Mouse (Mus musculus) forebrain, embryonic 16.5 days (tissue): ENCODE results near the gene Slco3a1. TPM values are rescaled to one million over a fixed set of nuclear protein-coding genes. Genes with fewer than 3 reads are reported as not detected.
A peak's percentile ranks its signal among the peaks of the same experiment; 100 is the strongest.

Experiments used
- ATAC-seq: fragments of 200-750 bp; cut with Nextera tagmentation; 2 replicates; pipeline ENCODE4 v1.8.0; 2017; ENCODE audit warnings: mild to moderate bottlenecking, moderate library complexity
- H3K27ac ChIP-seq: fragments of 300-500 bp; sonication (generic); 2 replicates; pipeline ENCODE4 v1.5.1; 2014; ENCODE audit warnings: low read length, control low read depth
- H3K27me3 ChIP-seq: fragments of 300-500 bp; sonication (generic); replicated peaks from 2 replicates; pipeline ENCODE4 v1.6.1; 2014; ENCODE audit warnings: low read length; ENCODE audit not compliant: control insufficient read depth, insufficient read depth
- H3K36me3 ChIP-seq: fragments of 300-500 bp; sonication (generic); 2 replicates; pipeline ENCODE4 v1.6.1; 2014; ENCODE audit not compliant: control insufficient read depth, insufficient read depth
- H3K4me1 ChIP-seq: fragments of 300-500 bp; sonication (generic); replicated peaks from 2 replicates; pipeline ENCODE4 v1.6.1; 2014; ENCODE audit warnings: low read length; ENCODE audit not compliant: control insufficient read depth, insufficient read depth
- H3K4me2 ChIP-seq: fragments of 300-500 bp; sonication (generic); 2 replicates; pipeline ENCODE4 v1.6.1; 2014; ENCODE audit warnings: mild to moderate bottlenecking, low read length, control low read depth
- H3K4me3 ChIP-seq: fragments of 300-500 bp; sonication (generic); replicated peaks from 2 replicates; pipeline ENCODE4 v1.5.1; 2014; ENCODE audit warnings: mild to moderate bottlenecking, low read length, control low read depth
- H3K9ac ChIP-seq: fragments of 300-500 bp; sonication (generic); replicated peaks from 2 replicates; pipeline ENCODE4 v1.6.1; 2014; ENCODE audit warnings: low read depth, low read length, control low read depth
- H3K9me3 ChIP-seq: fragments of 300-500 bp; sonication (generic); 2 replicates; pipeline ENCODE4 v1.6.1; 2016; ENCODE audit warnings: low read length; ENCODE audit not compliant: control insufficient read depth
- WGBS: fragments of 180-500 bp; shearing (Covaris S2); extraction: QIAGEN DNeasy Blood & Tissue Kit; methylation state at CpG from one replicate; pipeline ENCODE4 v1.1.7; 2014; 5-methylcytosine and 5-hydroxymethylcytosine counted together
- polyA plus RNA-seq: library from polyadenylated mRNA; unstranded; fragments of >200 nt; fragmentation: Nextera tagmentation; extraction: Ambion mirVana; gene quantifications from 2 replicates; pipeline ENCODE4 v1.2.1, GENCODE M21; 2015

Slco3a1 gene
- polyA plus RNA-seq, 1 experiment from 2014 or later = 24.2 TPM

- Histone ChIP-seq H3K27me3 (no peaks in the 10 kb centered on the region), H3K36me3 (no peaks in the 10 kb centered on the region), H3K4me1 (peaks cover 5% of the 10 kb centered on the region; the same call in 1 of the 2 replicates), H3K4me2 (no peak overlapping the region), H3K9ac (no peak overlapping the region), H3K27ac (no peak overlapping the region; the same call in 1 of the 2 replicates), H3K9me3 (no peaks in the 10 kb centered on the region), H3K4me3 (no peak overlapping the region)
- peak; percentile 49; the same call in 1 of the 2 replicates for ATAC-seq
- WGBS = 11% methylated on average over 1 of the region's 1 CpGs
These were observed 117.0 kb downstream of the Slco3a1 start for GRCm38 (mm10) chr7:74437534-74437933.

- H3K27me3 ChIP-seq = no peaks in the 10 kb centered on the region
- no peak overlapping the region for H3K9ac ChIP-seq
- no peaks in the 10 kb centered on the region for H3K36me3 ChIP-seq
- WGBS = 87% methylated on average over 2 of the region's 2 CpGs
- H3K27ac ChIP-seq = no peak overlapping the region
- no peak overlapping the region for H3K4me3 ChIP-seq
- ATAC-seq = no peak
- no peak overlapping the region for H3K4me2 ChIP-seq
- no peaks in the 10 kb centered on the region for H3K9me3 ChIP-seq
- H3K4me1 ChIP-seq = peaks cover 5% of the 10 kb centered on the region; the same call in 1 of the 2 replicates
These were observed 117.9 kb downstream of the Slco3a1 start for GRCm38 (mm10) chr7:74436642-74437041.

GRCm38 (mm10) chr7:74432950-74433349, 121.6 kb downstream of the Slco3a1 start:
- Histone ChIP-seq H3K9ac (no peak overlapping the region), H3K4me2 (no peak overlapping the region), H3K4me3 (no peak overlapping the region), H3K4me1 (peaks cover 5% of the 10 kb centered on the region; the same call in 1 of the 2 replicates), H3K9me3 (no peaks in the 10 kb centered on the region), H3K36me3 (no peaks in the 10 kb centered on the region), H3K27ac (no peak overlapping the region), H3K27me3 (no peaks in the 10 kb centered on the region)
- no peak for ATAC-seq
- 67% methylated on average over 2 of the region's 2 CpGs for WGBS

GRCm38 (mm10) chr7:74429252-74429651, 125.3 kb downstream of the Slco3a1 start:
- H3K36me3 ChIP-seq = no peaks in the 10 kb centered on the region
- no peak overlapping the region for H3K27ac ChIP-seq
- 86% methylated on average over 3 of the region's 3 CpGs for whole genome bisulfite sequencing

GRCm38 (mm10) chr7:74427135-74427534, 127.4 kb downstream of the Slco3a1 start:
- Histone ChIP-seq H3K27me3 (no peaks in the 10 kb centered on the region), H3K4me1 (peaks cover 25% of the 10 kb centered on the region), H3K27ac (no peak overlapping the region), H3K4me3 (no peak overlapping the region), H3K9me3 (no peaks in the 10 kb centered on the region), H3K36me3 (no peaks in the 10 kb centered on the region), H3K4me2 (no peak overlapping the region), H3K9ac (no peak overlapping the region)
- no peak for ATAC-seq
- WGBS = 74% methylated on average over 1 of the region's 1 CpGs

More at GRCm38 (mm10) chr7:74429252-74429651, 125.3 kb downstream of the Slco3a1 start:
- Histone ChIP-seq H3K4me2 (no peak overlapping the region), H3K4me3 (no peak overlapping the region), H3K27me3 (no peaks in the 10 kb centered on the region), H3K4me1 (peaks cover 5% of the 10 kb centered on the region), H3K9me3 (no peaks in the 10 kb centered on the region), H3K9ac (no peak overlapping the region)
- no peak for ATAC-seq

- Histone ChIP-seq H3K27ac (no peak overlapping the region), H3K4me2 (no peak overlapping the region), H3K4me1 (peaks cover 25% of the 10 kb centered on the region), H3K9ac (no peak overlapping the region), H3K27me3 (no peaks in the 10 kb centered on the region), H3K36me3 (no peaks in the 10 kb centered on the region), H3K9me3 (no peaks in the 10 kb centered on the region), H3K4me3 (no peak overlapping the region)
- ATAC-seq = no peak
- WGBS = 94% methylated on average over 1 of the region's 1 CpGs
These were observed 128.6 kb downstream of the Slco3a1 start for GRCm38 (mm10) chr7:74425941-74426340.

- H3K4me1 ChIP-seq = peaks cover 25% of the 10 kb centered on the region
- no peaks in the 10 kb centered on the region for H3K9me3 ChIP-seq
- H3K4me3 ChIP-seq = no peak overlapping the region
- H3K27me3 ChIP-seq = no peaks in the 10 kb centered on the region
- WGBS = 34% methylated on average over 9 of the region's 9 CpGs
- H3K9ac ChIP-seq = no peak overlapping the region
- peak; percentile 61 for ATAC-seq
- H3K4me2 ChIP-seq = no peak overlapping the region
- 0 out of 2 replicates have a peak overlapping the region, but pooled peaks have one; percentile 14 for H3K27ac ChIP-seq
- no peaks in the 10 kb centered on the region for H3K36me3 ChIP-seq
These were observed 130.4 kb downstream of the Slco3a1 start for GRCm38 (mm10) chr7:74423928-74424850.

GRCm38 (mm10) chr7:74423316-74423715, 131.3 kb downstream of the Slco3a1 start:
- H3K9me3 ChIP-seq = no peaks in the 10 kb centered on the region
- no peak overlapping the region for H3K4me2 ChIP-seq
- no peaks in the 10 kb centered on the region for H3K36me3 ChIP-seq
- no peak overlapping the region for H3K4me3 ChIP-seq
- ATAC-seq = no peak
- no peak overlapping the region for H3K9ac ChIP-seq
- peaks cover 25% of the 10 kb centered on the region for H3K4me1 ChIP-seq
- H3K27ac ChIP-seq = no peak overlapping the region
- 64% methylated on average over 3 of the region's 3 CpGs for WGBS
- H3K27me3 ChIP-seq = no peaks in the 10 kb centered on the region

- H3K9ac ChIP-seq = no peak overlapping the region
- no peaks in the 10 kb centered on the region for H3K36me3 ChIP-seq
- H3K4me1 ChIP-seq = peaks cover 25% of the 10 kb centered on the region
- 62% methylated on average over 2 of the region's 2 CpGs for WGBS
- no peak overlapping the region for H3K27ac ChIP-seq
- H3K4me2 ChIP-seq = no peak overlapping the region
- no peaks in the 10 kb centered on the region for H3K9me3 ChIP-seq
- H3K4me3 ChIP-seq = no peak overlapping the region
- no peaks in the 10 kb centered on the region for H3K27me3 ChIP-seq
- ATAC-seq = no peak
These were observed 131.8 kb downstream of the Slco3a1 start for GRCm38 (mm10) chr7:74422731-74423130.
